Mouse (Mus musculus): ENCODE measurements around the gene Kmt5b. TPM values are rescaled to one million over a fixed set of nuclear protein-coding genes. Genes with fewer than 3 reads are reported as not detected.

Kmt5b gene
- total RNA-seq (2023) = 10 to 100 TPM; 53.8 to 54.0 TPM

DNA sequence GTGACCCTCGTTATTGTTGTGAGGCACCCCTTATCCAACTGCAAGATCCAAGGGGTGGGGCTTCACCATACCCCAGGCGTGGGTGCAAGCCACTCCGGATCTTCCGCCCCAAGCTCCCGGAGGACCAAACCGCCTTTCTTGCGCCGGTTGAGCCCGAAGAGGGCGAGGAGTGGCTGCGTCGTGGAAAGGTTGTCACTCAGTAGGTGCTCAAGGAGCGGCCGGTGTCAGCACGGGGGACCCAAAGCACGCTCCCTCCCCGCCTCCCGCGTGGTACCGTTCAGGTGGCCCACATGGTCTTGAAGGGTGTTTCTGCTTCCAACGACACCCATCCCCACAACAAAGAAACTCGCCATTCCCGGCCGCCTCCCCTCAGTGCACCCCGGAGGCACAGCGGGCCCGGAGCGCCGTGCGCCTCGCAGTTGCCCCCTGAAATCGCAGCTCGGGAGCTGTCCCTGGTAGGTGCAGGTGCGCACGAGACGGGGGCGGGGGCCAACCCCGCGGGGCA, at the start of gene Kmt5b:
TSS of gene Kmt5b (plus strand) at position 146 of the 505 bp plus-strand sequence.

DNA sequence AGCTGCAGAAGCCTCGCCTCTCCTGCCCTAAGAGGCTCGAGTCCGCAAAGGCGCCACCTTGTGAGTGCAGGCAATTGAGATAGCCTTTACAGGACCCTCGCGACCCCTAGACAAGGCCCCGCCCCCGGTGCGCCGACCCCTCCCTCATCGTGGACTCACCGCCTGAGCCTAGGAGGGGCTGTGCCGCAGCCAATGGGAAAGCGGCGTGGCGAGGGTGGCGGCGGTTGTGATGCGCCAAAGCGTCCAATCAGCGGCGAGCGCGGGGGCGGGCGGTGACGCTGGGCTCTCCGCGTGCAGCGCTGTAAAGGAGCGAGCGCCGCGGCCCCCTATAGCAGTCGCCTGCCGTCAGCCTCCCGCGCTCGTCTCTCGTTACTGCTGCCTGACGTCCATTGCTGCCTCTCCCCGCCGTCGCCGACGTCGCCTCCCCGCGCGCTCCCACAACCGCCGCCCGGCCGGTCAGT, 84.3 kb downstream of the Kmt5b start, which contains the start of gene Chka:
TSS of gene Chka (plus strand) at position 272 of the 461 bp plus-strand sequence.

Other genes with a start within 250 kb of the Kmt5b start
- 100 to 1,000 TPM; 105 to 115 TPM for gene Ppp6r3, start 191.7 kb upstream of the Kmt5b start, total RNA-seq (2023)
- 10 to 100 TPM; 20.5 to 23.1 TPM for gene Lrp5, start 80.9 kb upstream of the Kmt5b start, total RNA-seq (2023)
- gene 1810055G02Rik, start 59.1 kb upstream of the Kmt5b start, total RNA-seq (2023) = 10 to 100 TPM; 24.4 to 28.9 TPM
- gene Chka, start 84.4 kb downstream of the Kmt5b start, total RNA-seq (2023) = 10 to 100 TPM; 42.2 TPM
- gene Tcirg1, start 139.7 kb downstream of the Kmt5b start, total RNA-seq (2023) = 100 to 1,000 TPM; 223 to 229 TPM
- gene Ndufs8, start 145.4 kb downstream of the Kmt5b start, total RNA-seq (2023) = 10 to 100 TPM; 60.8 to 68.6 TPM
- 100 to 1,000 TPM; 142 to 144 TPM for gene Aldh3b1, start 162.4 kb downstream of the Kmt5b start, total RNA-seq (2023)
- 100 to 1,000 TPM; 277 to 278 TPM for gene Unc93b1, start 167.8 kb downstream of the Kmt5b start, total RNA-seq (2023)
- 10 to 100 TPM; 12.3 to 12.6 TPM for gene Aldh3b3, start 191.2 kb downstream of the Kmt5b start, total RNA-seq (2023)
- 10 to 100 TPM; 12.7 to 16.4 TPM for gene Aldh3b2, start 204.9 kb downstream of the Kmt5b start, total RNA-seq (2023)
- gene Acy3, start 219.1 kb downstream of the Kmt5b start, total RNA-seq (2023) = under 1 TPM in 1 of 2 experiments, not detected in 1; 0.42 TPM
- not detected for gene Tbx10, start 225.3 kb downstream of the Kmt5b start, total RNA-seq (2023)
- 1 to 10 TPM; 5.2 to 5.9 TPM for gene Nudt8, start 233.2 kb downstream of the Kmt5b start, total RNA-seq (2023)
- 1 to 10 TPM in 1 of 2 experiments, under 1 TPM in 1; 0.70 to 1.0 TPM for gene Gm49405, start 233.2 kb downstream of the Kmt5b start, total RNA-seq (2023)
- 1 to 10 TPM in 1 of 2 experiments, under 1 TPM in 1; 0.55 to 2.2 TPM for gene Doc2g, start 235.9 kb downstream of the Kmt5b start, total RNA-seq (2023)
- 10 to 100 TPM; 69.0 to 69.5 TPM for gene Ndufv1, start 245.4 kb downstream of the Kmt5b start, total RNA-seq (2023)